Mouse (Mus musculus) megakaryocyte, embryonic 14.5 days (primary cell): ENCODE data around the gene Arsb.

Experiments used
- FLI1 ChIP-seq: IDR thresholded peaks from 2 replicates; pipeline ENCODE4 v1.6.1; 2012; ENCODE audit warnings: low read length, inconsistent platforms, mixed read lengths
- GATA1 ChIP-seq: IDR thresholded peaks from 3 replicates; pipeline ENCODE4 v1.6.1; 2012; ENCODE audit warnings: mixed read lengths, low read length, inconsistent platforms, borderline replicate concordance

- no peak for TF ChIP-seq GATA1
- TF ChIP-seq FLI1 = no peak
Observed at GRCm38 (mm10) chr13:93882132-93882531, 110.7 kb downstream of the Arsb start.
